Mouse (Mus musculus) liver, adult (tissue): ENCODE data around the gene Hip1r.
A peak's percentile ranks its signal among the peaks of the same experiment; 100 is the strongest.

Experiments
- GATA4 ChIP-seq: IDR thresholded peaks from 2 replicates; pipeline ENCODE4 v1.6.1; 2014; ENCODE audit warnings: mild to moderate bottlenecking, low read length; ENCODE audit not compliant: insufficient replicate concordance

Hip1r gene

GRCm38 (mm10) chr5:123973299-123974178 lies at the start of gene Hip1r:
Gene Hip1r, plus strand, starts transcription at chr5:123973628.
- TF ChIP-seq GATA4, result no peak

GRCm38 (mm10) chr5:123927118-123927517 lies 46.3 kb upstream of the Hip1r start, which contains the start of gene Gm43518:
Gene Gm43518, plus strand, starts transcription at chr5:123927418.
- no peak for TF ChIP-seq GATA4

GRCm38 (mm10) chr5:123930508-123930989 lies 42.9 kb upstream of the Hip1r start, which contains the start of gene Ccdc62:
Gene Ccdc62, plus strand, starts transcription at chr5:123930679.
- peak; percentile 38; the same call in 1 of the 2 replicates for TF ChIP-seq GATA4

GRCm38 (mm10) chr5:123931131-123931530 lies 42.3 kb upstream of the Hip1r start:
- TF ChIP-seq GATA4, result no peak

- TF ChIP-seq GATA4, result no peak
Measured at GRCm38 (mm10) chr5:123932927-123933326, 40.5 kb upstream of the Hip1r start.

- no peak for TF ChIP-seq GATA4
Measured at GRCm38 (mm10) chr5:123933556-123933955, 39.9 kb upstream of the Hip1r start.

- no peak for TF ChIP-seq GATA4
Measured at GRCm38 (mm10) chr5:123933957-123934591, 39.4 kb upstream of the Hip1r start.

GRCm38 (mm10) chr5:123935931-123936330 lies 37.5 kb upstream of the Hip1r start:
- no peak for TF ChIP-seq GATA4

GRCm38 (mm10) chr5:123938479-123938878 lies 34.9 kb upstream of the Hip1r start:
- no peak for TF ChIP-seq GATA4

- TF ChIP-seq GATA4, result no peak
Measured at GRCm38 (mm10) chr5:123946546-123946945, 26.9 kb upstream of the Hip1r start.

- TF ChIP-seq GATA4, result no peak
Measured at GRCm38 (mm10) chr5:123947041-123947761, 26.2 kb upstream of the Hip1r start.

GRCm38 (mm10) chr5:123952365-123953045 lies 20.9 kb upstream of the Hip1r start:
- TF ChIP-seq GATA4, result no peak

GRCm38 (mm10) chr5:123957213-123957612 lies 16.2 kb upstream of the Hip1r start:
- TF ChIP-seq GATA4, result no peak

- no peak for TF ChIP-seq GATA4
Measured at GRCm38 (mm10) chr5:123959018-123959417, 14.4 kb upstream of the Hip1r start.

- TF ChIP-seq GATA4, result no peak
Measured at GRCm38 (mm10) chr5:123960129-123960528, 13.3 kb upstream of the Hip1r start.

GRCm38 (mm10) chr5:123961046-123961445 lies 12.4 kb upstream of the Hip1r start:
- TF ChIP-seq GATA4, result no peak
